Mouse (Mus musculus): ENCODE measurements around the gene Gm10490. TPM values are rescaled to one million over a fixed set of nuclear protein-coding genes. Genes with fewer than 3 reads are reported as not detected.

The Gm10490 gene
- total RNA-seq, 2 experiments from 2014 or later: not detected

- DNase-seq (ENCODE audit: low spot score in 2 of 2): peak; percentile 43 to 55
- intact Hi-C loops (cut with DNase I): loop anchor here (5.0 to 10.0 kb wide), 2 partner anchors 98 to 205 kb away; partner anchors contain the start of gene Glod5
Measured at GRCm38 (mm10) chrX:7919601-7920383, 10.4 kb downstream of the Gm10490 start, which contains the start of gene Pcsk1n. Gene Pcsk1n (plus strand): TSS chrX:7919822.

GRCm38 (mm10) chrX:7922032-7922431, 12.7 kb downstream of the Gm10490 start:
- intact Hi-C loops (cut with DNase I): loop anchor here (10.0 kb wide), 1 partner anchor 203 kb away; no protein-coding TSS in a partner anchor
- peak; percentile 14 to 19 for DNase-seq (ENCODE audit: low spot score in 2 of 2)

- no peak for DNase-seq (ENCODE audit: low spot score in 2 of 2)
- intact Hi-C loops (cut with DNase I): loop anchor here (10.0 kb wide), 1 partner anchor 199 kb away; no protein-coding TSS in a partner anchor
Measured at GRCm38 (mm10) chrX:7926266-7926665, 16.9 kb downstream of the Gm10490 start.

GRCm38 (mm10) chrX:7927116-7927515, 17.8 kb downstream of the Gm10490 start:
- no peak for DNase-seq (ENCODE audit: low spot score in 2 of 2)
- intact Hi-C loops (cut with DNase I): loop anchor here (10.0 kb wide), 1 partner anchor 198 kb away; no protein-coding TSS in a partner anchor

GRCm38 (mm10) chrX:7928270-7928790, 19.0 kb downstream of the Gm10490 start, which contains the start of gene Eras:
Gene Eras (minus strand): TSS chrX:7928607.
- intact Hi-C loops (cut with DNase I): loop anchor here (10.0 kb wide), 1 partner anchor 196 kb away; no protein-coding TSS in a partner anchor

GRCm38 (mm10) chrX:7936874-7937273, 27.5 kb downstream of the Gm10490 start:
- DNase-seq (ENCODE audit: low spot score in 2 of 2): no peak
- intact Hi-C loops (cut with DNase I): no loop called here

More at GRCm38 (mm10) chrX:7928270-7928790, 19.0 kb downstream of the Gm10490 start, which contains the start of gene Eras:
- no peak for DNase-seq (ENCODE audit: low spot score in 2 of 2)

GRCm38 (mm10) chrX:7937667-7938066, 28.3 kb downstream of the Gm10490 start:
- intact Hi-C loops (cut with DNase I): no loop called here
- no peak for DNase-seq (ENCODE audit: low spot score in 2 of 2)

GRCm38 (mm10) chrX:7945618-7946017, 36.3 kb downstream of the Gm10490 start:
- intact Hi-C loops (cut with DNase I): loop anchor here (5.0 to 10.0 kb wide), 3 partner anchors 69 to 149 kb away; partner anchors contain the start of genes Glod5, Suv39h1 and Was
- no peak for DNase-seq (ENCODE audit: low spot score in 2 of 2)

- no peak for DNase-seq (ENCODE audit: low spot score in 2 of 2)
- intact Hi-C loops (cut with DNase I): loop anchor here (5.0 to 10.0 kb wide), 3 partner anchors 67 to 147 kb away; partner anchors contain the start of genes Glod5, Suv39h1 and Was
Measured at GRCm38 (mm10) chrX:7947108-7947899, 38.0 kb downstream of the Gm10490 start, which contains the start of gene Hdac6. Gene Hdac6 (minus strand): TSS chrX:7947889.

GRCm38 (mm10) chrX:7947900-7948492, 38.7 kb downstream of the Gm10490 start:
- peak; percentile 90 for DNase-seq (ENCODE audit: low spot score in 2 of 2)
- intact Hi-C loops (cut with DNase I): loop anchor here (5.0 to 10.0 kb wide), 3 partner anchors 67 to 147 kb away; partner anchors contain the start of genes Glod5, Suv39h1 and Was

- no peak for DNase-seq (ENCODE audit: low spot score in 2 of 2)
- intact Hi-C loops (cut with DNase I): no loop called here
Measured at GRCm38 (mm10) chrX:7950091-7950490, 40.7 kb downstream of the Gm10490 start.

- DNase-seq (ENCODE audit: low spot score in 2 of 2): no peak
- intact Hi-C loops (cut with DNase I): no loop called here
Measured at GRCm38 (mm10) chrX:7958868-7959267, 49.5 kb downstream of the Gm10490 start.

Other genes with a start within 250 kb of the Gm10490 start
- gene Plp2, start 238.2 kb upstream of the Gm10490 start, total RNA-seq (2021): 1 to 10 TPM; 8.4 to 9.1 TPM
- gene Magix, start 228.3 kb upstream of the Gm10490 start, total RNA-seq (2021): under 1 TPM; 0.17 to 0.41 TPM
- 10 to 100 TPM; 34.8 to 35.7 TPM for gene Gpkow, start 212.4 kb upstream of the Gm10490 start, total RNA-seq (2021)
- 10 to 100 TPM; 64.0 to 64.3 TPM for gene Wdr45, start 195.2 kb upstream of the Gm10490 start, total RNA-seq (2021)
- not detected for gene Gm45208, start 187.3 kb upstream of the Gm10490 start, total RNA-seq (2021)
- gene Praf2, start 181.1 kb upstream of the Gm10490 start, total RNA-seq (2021): 100 to 1,000 TPM in 1 of 2 experiments, 10 to 100 TPM in 1; 91.1 to 103 TPM
- gene Ccdc120, start 158.6 kb upstream of the Gm10490 start, total RNA-seq (2021): 10 to 100 TPM; 22.8 to 24.8 TPM
- gene Tfe3, start 147.0 kb upstream of the Gm10490 start, total RNA-seq (2021): 10 to 100 TPM; 32.5 to 33.8 TPM
- gene Gripap1, start 119.8 kb upstream of the Gm10490 start, total RNA-seq (2021): 100 to 1,000 TPM in 1 of 2 experiments, 10 to 100 TPM in 1; 90.3 to 118 TPM
- 1 to 10 TPM; 8.2 to 9.3 TPM for gene Kcnd1, start 87.3 kb upstream of the Gm10490 start, total RNA-seq (2021)
- 10 to 100 TPM; 79.5 to 82.3 TPM for gene Otud5, start 68.2 kb upstream of the Gm10490 start, total RNA-seq (2021)
- gene Pim2, start 31.3 kb upstream of the Gm10490 start, total RNA-seq (2021): 10 to 100 TPM; 50.7 to 52.1 TPM
- gene Slc35a2, start 25.5 kb upstream of the Gm10490 start, total RNA-seq (2021): 10 to 100 TPM; 41.3 to 44.5 TPM
- gene Pqbp1, start 10.3 kb upstream of the Gm10490 start, total RNA-seq (2021): 10 to 100 TPM; 76.0 to 89.2 TPM
- gene Timm17b, start 10.2 kb upstream of the Gm10490 start, total RNA-seq (2021): 10 to 100 TPM; 24.5 to 24.8 TPM
- gene Gm10491, start 1.7 kb upstream of the Gm10490 start, total RNA-seq (2021): not detected
- gene Pcsk1n, start 10.3 kb downstream of the Gm10490 start, total RNA-seq (2021): 100 to 1,000 TPM; 432 to 536 TPM
- gene Eras, start 19.1 kb downstream of the Gm10490 start, total RNA-seq (2021): not detected
- 10 to 100 TPM; 42.8 to 57.2 TPM for gene Hdac6, start 38.3 kb downstream of the Gm10490 start, total RNA-seq (2021)
- gene Gata1, start 68.5 kb downstream of the Gm10490 start, total RNA-seq (2021): not detected
- under 1 TPM in 1 of 2 experiments, not detected in 1; 0.69 TPM for gene Glod5, start 109.0 kb downstream of the Gm10490 start, total RNA-seq (2021)
- 10 to 100 TPM; 28.3 TPM for gene Suv39h1, start 165.2 kb downstream of the Gm10490 start, total RNA-seq (2021)
- gene Was, start 181.0 kb downstream of the Gm10490 start, total RNA-seq (2021): 1 to 10 TPM; 1.5 to 1.6 TPM
- gene Wdr13, start 223.3 kb downstream of the Gm10490 start, total RNA-seq (2021): 100 to 1,000 TPM; 203 TPM
- 100 to 1,000 TPM; 124 to 126 TPM for gene Rbm3, start 236.3 kb downstream of the Gm10490 start, total RNA-seq (2021)

Data from left cerebral cortex, postnatal 36 days (tissue).